Mouse (Mus musculus): Measurements from ENCODE around the gene Rad51b. TPM values are rescaled to one million over a fixed set of nuclear protein-coding genes. Genes with fewer than 3 reads are reported as not detected.

The Rad51b gene
- total and polyA plus RNA-seq, 2 experiments from 2014 or later = 1.4 to 1.8 TPM

- H3K27me3 ChIP-seq (ENCODE audit: control insufficient read depth, insufficient read depth, low read length) = no peaks in the 10 kb centered on the region
- DNase-seq (ENCODE audit: low spot score) (no peak), ATAC-seq (ENCODE audit: insufficient read depth, low read depth) (no peak)
- H3K4me2 ChIP-seq (ENCODE audit: low read depth, low read length) = no peak overlapping the region
- H3K4me3 ChIP-seq (ENCODE audit: low read depth, low read length) = no peak overlapping the region
- H3K9ac ChIP-seq (replicated peaks; ENCODE audit: low read depth, low read length) = no peak overlapping the region
- WGBS = 77% methylated on average over 2 of the region's 2 CpGs
- no peaks in the 10 kb centered on the region for H3K4me1 ChIP-seq (ENCODE audit: control insufficient read depth, insufficient read depth)
- TF ChIP-seq EP300 (IDR thresholded peaks at IDR 0.05; ENCODE audit: low read depth) = no peak
- no peak for TF ChIP-seq CTCF (IDR thresholded peaks at IDR 0.05; ENCODE audit: low read depth)
- H3K27ac ChIP-seq (ENCODE audit: low read depth) = no peak overlapping the region
- H3K36me3 ChIP-seq (replicated peaks; ENCODE audit: control insufficient read depth, insufficient read depth, low read length) = no peaks in the 10 kb centered on the region
- no peaks in the 10 kb centered on the region for H3K9me3 ChIP-seq (replicated peaks; ENCODE audit: control insufficient read depth, low read length)
Measured at GRCm38 (mm10) chr12:79408677-79409076, 111.6 kb downstream of the Rad51b start.

DNA sequence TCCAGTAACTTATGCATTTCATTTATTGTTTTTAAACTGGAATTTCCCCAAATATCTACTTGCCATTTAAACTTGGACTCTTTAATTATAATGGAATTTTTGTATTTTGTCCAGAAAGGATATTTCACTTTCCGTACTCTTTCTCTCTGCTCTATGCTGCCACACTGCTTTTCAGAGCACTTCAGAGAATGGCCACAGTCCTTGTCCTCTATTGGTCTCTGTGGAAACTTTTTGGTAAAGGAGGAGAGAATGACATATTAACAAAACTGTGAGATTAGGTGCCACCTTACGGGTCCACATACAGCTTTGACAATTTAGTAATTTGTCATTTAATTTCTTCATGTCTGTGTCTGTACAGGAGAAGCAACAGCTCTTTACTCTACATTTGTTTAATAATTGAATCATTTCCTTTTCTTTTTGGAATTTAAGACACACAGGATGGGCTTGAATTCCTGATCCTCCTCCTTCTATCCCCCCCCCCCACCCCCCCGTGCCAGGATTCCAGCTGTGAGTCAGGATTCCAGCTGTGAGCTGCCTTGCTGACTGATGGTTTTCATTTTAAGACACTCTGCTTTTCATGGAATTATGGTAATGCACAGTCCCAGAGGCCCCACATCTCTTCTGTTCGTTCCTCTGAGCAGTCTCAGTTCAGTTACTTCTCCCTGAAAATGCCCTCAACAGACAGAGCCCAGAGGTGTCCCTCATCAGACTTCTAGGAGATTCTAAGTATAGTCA lies 112.2 kb downstream of the Rad51b start:
- no peaks in the 10 kb centered on the region for H3K4me1 ChIP-seq (ENCODE audit: control insufficient read depth, insufficient read depth)
- H3K4me2 ChIP-seq (ENCODE audit: low read depth, low read length) = no peak overlapping the region
- H3K9ac ChIP-seq (replicated peaks; ENCODE audit: low read depth, low read length) = no peak overlapping the region
- no peak for TF ChIP-seq CTCF (IDR thresholded peaks at IDR 0.05; ENCODE audit: low read depth)
- WGBS = 57% methylated on average over 4 of the region's 4 CpGs
- no peak overlapping the region for H3K27ac ChIP-seq (ENCODE audit: low read depth)
- no peak for DNase-seq (ENCODE audit: low spot score)
- H3K9me3 ChIP-seq (replicated peaks; ENCODE audit: control insufficient read depth, low read length) = no peaks in the 10 kb centered on the region
- H3K36me3 ChIP-seq (replicated peaks; ENCODE audit: control insufficient read depth, insufficient read depth, low read length) = no peaks in the 10 kb centered on the region
- H3K27me3 ChIP-seq (ENCODE audit: control insufficient read depth, insufficient read depth, low read length) = no peaks in the 10 kb centered on the region
- no peak for ATAC-seq (ENCODE audit: insufficient read depth, low read depth)
- H3K4me3 ChIP-seq (ENCODE audit: low read depth, low read length) = no peak overlapping the region

- ATAC-seq (ENCODE audit: insufficient read depth, low read depth) = no peak
Measured at GRCm38 (mm10) chr12:79412894-79413507, 115.9 kb downstream of the Rad51b start.

GRCm38 (mm10) chr12:79417360-79417759 lies 120.3 kb downstream of the Rad51b start:
- Histone ChIP-seq H3K9ac (replicated peaks; ENCODE audit: low read depth, low read length) (no peak overlapping the region), H3K27ac (ENCODE audit: low read depth) (no peak overlapping the region), H3K4me1 (ENCODE audit: control insufficient read depth, insufficient read depth) (no peaks in the 10 kb centered on the region), H3K9me3 (replicated peaks; ENCODE audit: control insufficient read depth, low read length) (no peaks in the 10 kb centered on the region), H3K27me3 (ENCODE audit: control insufficient read depth, insufficient read depth, low read length) (no peaks in the 10 kb centered on the region), H3K4me3 (ENCODE audit: low read depth, low read length) (no peak overlapping the region), H3K4me2 (ENCODE audit: low read depth, low read length) (no peak overlapping the region), H3K36me3 (replicated peaks; ENCODE audit: control insufficient read depth, insufficient read depth, low read length) (no peaks in the 10 kb centered on the region)
- ATAC-seq (ENCODE audit: insufficient read depth, low read depth) = no peak
- no peak for TF ChIP-seq CTCF (IDR thresholded peaks at IDR 0.05; ENCODE audit: low read depth)
- TF ChIP-seq EP300 (IDR thresholded peaks at IDR 0.05; ENCODE audit: low read depth) = no peak
- 83% methylated on average over 6 of the region's 6 CpGs for WGBS
- DNase-seq (ENCODE audit: low spot score) = no peak

More at GRCm38 (mm10) chr12:79412894-79413507, 115.9 kb downstream of the Rad51b start:
- WGBS = 78% methylated on average over 8 of the region's 8 CpGs
- Histone ChIP-seq H3K36me3 (replicated peaks; ENCODE audit: control insufficient read depth, insufficient read depth, low read length) (no peaks in the 10 kb centered on the region), H3K4me3 (ENCODE audit: low read depth, low read length) (no peak overlapping the region), H3K4me2 (ENCODE audit: low read depth, low read length) (no peak overlapping the region), H3K27me3 (ENCODE audit: control insufficient read depth, insufficient read depth, low read length) (no peaks in the 10 kb centered on the region), H3K4me1 (ENCODE audit: control insufficient read depth, insufficient read depth) (no peaks in the 10 kb centered on the region), H3K9me3 (replicated peaks; ENCODE audit: control insufficient read depth, low read length) (no peaks in the 10 kb centered on the region), H3K27ac (ENCODE audit: low read depth) (no peak overlapping the region), H3K9ac (replicated peaks; ENCODE audit: low read depth, low read length) (no peak overlapping the region)
- no peak for DNase-seq (ENCODE audit: low spot score)
- no peak for TF ChIP-seq EP300 (IDR thresholded peaks at IDR 0.05; ENCODE audit: low read depth)
- no peak for TF ChIP-seq CTCF (IDR thresholded peaks at IDR 0.05; ENCODE audit: low read depth)

GRCm38 (mm10) chr12:79420605-79421004 lies 123.5 kb downstream of the Rad51b start:
- no peak for TF ChIP-seq EP300 (IDR thresholded peaks at IDR 0.05; ENCODE audit: low read depth)
- TF ChIP-seq CTCF (IDR thresholded peaks at IDR 0.05; ENCODE audit: low read depth) = no peak
- 12% methylated on average over 6 of the region's 6 CpGs for WGBS
- H3K36me3 ChIP-seq (replicated peaks; ENCODE audit: control insufficient read depth, insufficient read depth, low read length) = no peaks in the 10 kb centered on the region
- H3K4me2 ChIP-seq (ENCODE audit: low read depth, low read length) = no peak overlapping the region
- ATAC-seq (ENCODE audit: insufficient read depth, low read depth) (no peak), DNase-seq (ENCODE audit: low spot score) (no peak)
- H3K4me3 ChIP-seq (ENCODE audit: low read depth, low read length) = no peak overlapping the region
- H3K27ac ChIP-seq (ENCODE audit: low read depth) = no peak overlapping the region
- H3K27me3 ChIP-seq (ENCODE audit: control insufficient read depth, insufficient read depth, low read length) = no peaks in the 10 kb centered on the region
- H3K9ac ChIP-seq (replicated peaks; ENCODE audit: low read depth, low read length) = no peak overlapping the region
- no peaks in the 10 kb centered on the region for H3K4me1 ChIP-seq (ENCODE audit: control insufficient read depth, insufficient read depth)
- 0 out of 2 replicates have a peak, but pooled peaks cover 5% of the 10 kb centered on the region for H3K9me3 ChIP-seq (replicated peaks; ENCODE audit: control insufficient read depth, low read length)
